Comparison of ENCODE assay signal across 15 mouse cellular contexts in the genomic region with DNA sequence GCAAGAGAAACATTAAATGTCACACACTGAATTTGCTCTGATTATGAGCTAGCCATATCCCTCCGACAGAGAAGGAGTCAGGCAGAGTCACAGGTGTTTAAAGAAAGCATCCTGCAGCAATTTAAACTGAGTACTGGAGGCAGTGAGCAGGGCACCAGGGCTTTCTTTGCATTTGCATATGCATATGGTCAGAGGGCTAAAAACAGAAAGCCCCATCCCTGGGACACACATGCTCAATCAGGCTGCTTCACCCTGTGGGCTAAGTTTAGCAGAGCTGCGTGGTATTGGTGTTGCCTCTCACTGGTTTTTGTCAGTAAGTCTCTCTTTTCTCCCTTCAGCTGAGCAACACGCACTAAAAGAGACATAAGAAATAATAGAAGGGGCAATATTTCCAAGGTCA.
DNase-seq lines count a peak whose midpoint lies in the region; ATAC-seq lines count a peak whose summit lies in the region.
"Had no signal": no experiment of that assay in that cellular context is flagged by ENCODE, and none has a peak within 500 bp of the region (broad histone marks: within the 10 kb centered on the region; RNA-seq: fewer than 3 reads in every experiment).

No protein-coding gene starts in this region.

- intact Hi-C loops in left cerebral cortex, postnatal 25 days (cut with DNase I): loop anchor here (1.0 to 10.0 kb wide), 7 partner anchors 83 to 635 kb away; no protein-coding TSS in a partner anchor
- intact Hi-C loops in left cerebral cortex, postnatal 4 days (cut with DNase I): loop anchor here (5.0 to 10.0 kb wide), 6 partner anchors 305 to 1455 kb away; a partner anchor contains a TSS
- intact Hi-C loops in left cerebral cortex, postnatal 36 days (cut with DNase I): loop anchor here (1.0 to 10.0 kb wide), 3 partner anchors 83 to 1455 kb away; no protein-coding TSS in a partner anchor
- intact Hi-C loops in gastrocnemius, postnatal 36 days (cut with DNase I): loop anchor here (5.0 to 10.0 kb wide), 2 partner anchors 968 to 1185 kb away; no protein-coding TSS in a partner anchor

- no peak for DNase-seq in frontal cortex, postnatal 10 days (ENCODE audit: low spot score in 2 of 2)
- DNase-seq in left cerebral cortex, postnatal 25 days (ENCODE audit: low spot score in 2 of 2): peak; percentile 12 to 83
- no peak for DNase-seq in left cerebral cortex, postnatal 4 days
- peak; percentile 46 for DNase-seq in cerebellum, adult 8-10 months
- DNase-seq in left cerebral cortex, postnatal 36 days (ENCODE audit: low spot score in 2 of 2): peak; percentile 16 to 49
- DNase-seq in embryo, embryonic 9.5 days (ENCODE audit: extremely low spot score): no peak
- no peak for DNase-seq in gastrocnemius, postnatal 36 days
- DNase-seq: adrenal gland, adult 8-10 months; heart, postnatal 36 days; liver, postnatal 0 days; lung, postnatal 14 days; right cerebral cortex, adult 18-20 months; thymus, postnatal 36 days had no signal

- peak; percentile 21 for ATAC-seq in frontal cortex, adult (ENCODE audit: low TSS enrichment)
- ATAC-seq: intestine, embryonic 16.5 days; liver, postnatal 0 days had no signal

Comparison
In these comparisons a context has a peak if more than half of its experiments do, and no peak if none do; other contexts are left out.
1. DNase-seq: peak in left cerebral cortex, postnatal 25 days (2 of 2), cerebellum, adult 8-10 months (single experiment) and left cerebral cortex, postnatal 36 days (2 of 2); none in frontal cortex, postnatal 10 days (0 of 2), left cerebral cortex, postnatal 4 days (single experiment), embryo, embryonic 9.5 days (single experiment) and gastrocnemius, postnatal 36 days (0 of 2).